Mouse (Mus musculus) spleen, embryonic (tissue): ENCODE measurements around the gene Prpf4.

ENCODE experiments used
- CTCF ChIA-PET: fragments of 350-600 bp; sonication (Branson Sonifier 250); formaldehyde crosslinking; loops from one replicate; lab custom pipeline; 2022; lab: Charles Lee

Gene Prpf4

GRCm38 (mm10) chr4:62408601-62409282 lies at the start of gene Prpf4, which contains the start of gene Cdc26:
Gene Prpf4, plus strand, starts transcription at chr4:62408797.
Gene Cdc26, minus strand, starts transcription at chr4:62408642.
- CTCF ChIA-PET = interaction anchor here (0.9 kb wide), 1 partner anchor 113 kb away, joined by 3 read pairs; no protein-coding TSS in a partner anchor

GRCm38 (mm10) chr4:62359256-62359775 lies 49.3 kb upstream of the Prpf4 start:
- CTCF ChIA-PET = interaction anchor here (0.7 kb wide), 1 partner anchor 25 kb away, joined by 4 read pairs; no protein-coding TSS in a partner anchor

- CTCF ChIA-PET = no interaction called here
These were observed 48.4 kb upstream of the Prpf4 start, which contains the start of the genes Fkbp15 and Slc31a1 for GRCm38 (mm10) chr4:62360088-62360804. Gene Fkbp15, minus strand, starts transcription at chr4:62360548. Gene Slc31a1, plus strand, starts transcription at chr4:62360727.

DNA sequence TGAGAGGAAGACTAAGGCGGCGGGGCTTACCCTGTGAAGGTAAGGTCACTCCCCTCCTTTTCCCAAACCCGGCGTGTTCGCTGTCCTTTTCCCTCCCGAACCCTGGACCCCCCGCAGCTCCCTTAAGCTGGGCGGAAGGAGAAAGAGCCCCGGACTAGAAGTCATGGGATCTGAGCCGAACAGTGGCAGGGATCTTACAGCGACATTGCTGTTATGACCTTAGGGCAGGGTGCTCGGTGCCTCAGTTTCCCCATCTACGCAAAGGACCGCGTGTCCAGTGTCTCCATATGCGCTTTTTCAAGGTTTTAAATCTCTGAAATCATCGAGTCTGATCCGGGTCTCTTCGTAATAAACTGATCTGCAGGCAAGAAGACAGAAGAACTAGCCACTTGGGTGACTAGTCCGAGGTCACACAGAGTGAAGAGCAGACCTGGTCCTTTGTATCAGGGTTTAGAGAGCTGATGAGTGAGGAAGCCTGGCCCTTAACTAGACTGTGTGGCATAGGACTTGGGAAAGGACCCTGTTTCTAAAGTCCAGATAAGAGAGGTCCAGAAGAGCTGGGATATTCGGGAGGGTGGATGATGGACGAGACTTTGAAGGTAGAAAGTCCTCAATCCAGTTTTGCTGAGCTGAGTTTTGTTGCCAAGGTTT lies 47.7 kb upstream of the Prpf4 start:
- CTCF ChIA-PET = interaction anchor here (0.6 kb wide), 1 partner anchor 65 kb away, joined by 3 read pairs; no protein-coding TSS in a partner anchor

- CTCF ChIA-PET = interaction anchor here (0.6 kb wide), 1 partner anchor 64 kb away, joined by 3 read pairs; no protein-coding TSS in a partner anchor
These were observed 47.0 kb upstream of the Prpf4 start for GRCm38 (mm10) chr4:62361571-62361970.

- CTCF ChIA-PET = no interaction called here
These were observed 46.6 kb upstream of the Prpf4 start for GRCm38 (mm10) chr4:62361997-62362396.

GRCm38 (mm10) chr4:62362437-62362836 lies 46.2 kb upstream of the Prpf4 start:
- CTCF ChIA-PET = interaction anchor here (0.7 kb wide), 1 partner anchor 29 kb away, joined by 11 read pairs; no protein-coding TSS in a partner anchor

GRCm38 (mm10) chr4:62364299-62364698 lies 44.3 kb upstream of the Prpf4 start:
- CTCF ChIA-PET = no interaction called here

GRCm38 (mm10) chr4:62366291-62366690 lies 42.3 kb upstream of the Prpf4 start:
- CTCF ChIA-PET = no interaction called here

DNA sequence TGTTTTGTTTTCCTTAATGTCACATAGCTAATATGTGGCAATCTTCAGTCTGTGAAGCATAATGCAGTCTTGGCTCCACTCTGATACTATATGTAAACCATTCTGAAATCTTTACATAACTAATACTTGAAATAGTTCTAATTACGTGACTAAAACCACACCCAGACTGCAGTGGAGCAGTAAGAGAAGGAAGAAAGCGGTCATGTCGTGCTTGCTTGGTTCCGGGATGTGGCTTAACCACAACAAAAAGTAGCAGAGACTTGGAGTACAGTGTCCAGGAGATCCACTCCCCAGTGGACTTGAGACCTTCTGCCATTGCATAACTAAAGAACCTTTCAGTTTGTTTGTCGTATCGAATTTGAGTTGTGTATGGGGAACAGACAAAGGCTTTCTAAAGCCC lies 41.0 kb upstream of the Prpf4 start:
- CTCF ChIA-PET = interaction anchor here (0.7 to 0.9 kb wide), 2 partner anchors 13 to 40 kb away, joined by 3 to 4 read pairs; no protein-coding TSS in a partner anchor

DNA sequence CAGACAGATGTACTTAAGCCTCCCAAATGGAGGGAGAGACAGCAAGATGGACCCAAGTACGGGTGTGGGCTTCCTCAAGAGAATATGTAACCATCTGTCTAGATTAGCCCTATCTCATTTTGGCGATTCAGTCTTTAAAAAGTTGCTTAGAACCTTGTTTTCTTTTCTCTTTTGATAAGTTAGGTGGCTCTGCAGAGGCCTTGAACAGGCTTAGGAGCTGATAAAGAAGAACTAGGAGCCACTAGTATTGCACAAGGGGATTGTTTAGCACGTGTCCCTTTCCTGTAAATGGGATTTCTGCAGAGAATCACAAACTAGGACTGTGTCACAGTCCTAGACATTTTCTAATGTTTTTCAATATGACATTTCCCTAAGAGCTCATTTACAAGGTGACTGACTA lies 39.5 kb upstream of the Prpf4 start:
- CTCF ChIA-PET = no interaction called here

DNA sequence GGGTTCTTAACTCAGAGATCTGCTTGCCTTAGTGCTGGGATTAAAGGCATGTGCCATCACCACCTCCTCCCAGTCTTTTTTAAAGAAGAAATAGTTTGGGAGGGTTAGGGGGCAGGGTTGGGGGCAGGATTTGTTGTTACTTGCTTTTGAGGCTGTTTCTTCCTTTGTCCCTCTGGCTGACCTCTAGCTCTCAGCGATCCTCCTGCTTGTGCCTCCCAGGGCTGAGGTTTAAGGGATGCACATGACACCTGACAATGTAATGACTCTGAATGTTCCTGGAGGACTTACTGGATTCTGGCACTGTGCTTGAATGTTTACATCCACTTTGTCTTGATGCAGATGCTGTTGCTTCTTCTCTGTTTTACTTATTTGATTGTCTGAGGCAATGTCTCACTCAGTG lies 36.2 kb upstream of the Prpf4 start:
- CTCF ChIA-PET = no interaction called here

- CTCF ChIA-PET = no interaction called here
These were observed 35.6 kb upstream of the Prpf4 start for GRCm38 (mm10) chr4:62372818-62373520.

DNA sequence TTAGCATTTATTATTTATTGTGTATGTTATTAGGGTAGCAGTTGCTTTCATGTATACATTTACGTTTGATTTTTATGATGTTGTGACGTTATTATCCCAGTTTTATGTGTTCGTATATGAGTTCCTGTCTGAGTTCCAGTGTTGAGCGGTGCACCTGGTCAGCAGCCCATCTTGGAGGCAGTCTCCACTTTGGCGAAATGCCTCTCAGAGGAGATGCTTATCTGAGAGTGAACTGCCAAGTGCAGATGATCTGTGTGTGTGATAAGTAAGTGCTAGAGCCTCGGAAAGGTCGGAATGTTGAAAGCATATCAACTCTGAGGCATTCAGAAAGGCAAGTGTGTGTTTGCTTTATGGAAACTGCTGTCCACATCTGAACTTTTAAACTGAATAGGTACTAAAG lies 34.9 kb upstream of the Prpf4 start:
- CTCF ChIA-PET = no interaction called here

GRCm38 (mm10) chr4:62374342-62374741 lies 34.3 kb upstream of the Prpf4 start:
- CTCF ChIA-PET = no interaction called here

- CTCF ChIA-PET = no interaction called here
These were observed 32.5 kb upstream of the Prpf4 start for GRCm38 (mm10) chr4:62376123-62376522.

GRCm38 (mm10) chr4:62379724-62380381 lies 28.7 kb upstream of the Prpf4 start:
- CTCF ChIA-PET = no interaction called here

GRCm38 (mm10) chr4:62383207-62383606 lies 25.4 kb upstream of the Prpf4 start:
- CTCF ChIA-PET = no interaction called here

- CTCF ChIA-PET = no interaction called here
These were observed 24.8 kb upstream of the Prpf4 start for GRCm38 (mm10) chr4:62383752-62384151.

- CTCF ChIA-PET = no interaction called here
These were observed 24.4 kb upstream of the Prpf4 start for GRCm38 (mm10) chr4:62384159-62384558.

DNA sequence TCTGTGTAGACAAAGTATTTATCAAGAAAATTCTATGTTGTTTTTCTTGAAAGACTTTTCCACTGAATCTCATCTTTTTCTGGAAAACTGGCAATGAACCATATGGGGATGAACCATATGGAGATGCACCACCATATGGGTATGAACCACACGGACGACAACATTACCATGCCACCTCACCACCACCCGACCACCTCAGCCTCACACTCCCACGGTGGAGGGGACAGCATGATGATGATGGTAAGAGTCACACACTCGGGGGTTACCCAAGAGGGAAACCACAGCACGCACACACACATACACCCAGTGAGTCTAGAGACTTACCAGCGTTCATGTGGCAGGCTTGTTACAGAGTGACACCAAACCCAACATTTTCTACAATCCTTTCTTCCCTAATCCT lies 23.2 kb upstream of the Prpf4 start:
- CTCF ChIA-PET = no interaction called here
